Mouse (Mus musculus): ENCODE data around the gene Trp53. TPM values are rescaled to one million over a fixed set of nuclear protein-coding genes. Genes with fewer than 3 reads are reported as not detected.
A peak's percentile ranks its signal among the peaks of the same experiment; 100 is the strongest.
"Not testable (repeated sequence)": the region's sequence is repeated elsewhere in the genome, so short reads cannot be mapped to it uniquely, and the experiment has no call there.

Trp53 gene
- polyA plus RNA-seq, 1 experiment from 2014 or later: 219 TPM

DNA sequence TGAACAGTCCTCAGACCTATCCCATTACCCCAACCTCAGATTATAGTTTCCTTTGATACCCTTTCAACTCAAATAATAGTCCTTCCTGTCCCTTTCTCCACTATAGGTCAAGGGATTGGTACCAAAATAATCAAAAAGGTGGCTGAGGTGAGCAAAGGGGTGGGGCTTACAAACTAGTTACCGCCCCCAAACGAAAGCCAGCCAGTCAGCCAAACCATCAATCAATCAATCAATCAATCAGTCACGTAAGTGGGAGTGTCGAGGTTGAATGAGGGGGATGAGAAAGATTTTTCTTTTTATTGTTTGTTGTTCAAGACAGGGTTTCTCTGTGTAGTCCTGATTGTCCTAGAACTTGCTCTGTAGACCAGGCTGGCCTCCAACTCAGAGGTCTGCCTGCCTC, 42.8 kb downstream of the Trp53 start:
- peak overlapping the region; percentile 67 for H3K4me3 ChIP-seq
- H3K27ac ChIP-seq (replicated peaks): no peak overlapping the region; the same call in 1 of the 2 replicates
- no peaks in the 10 kb centered on the region for H3K27me3 ChIP-seq (replicated peaks; ENCODE audit: low read depth, poor library complexity, severe bottlenecking)

DNA sequence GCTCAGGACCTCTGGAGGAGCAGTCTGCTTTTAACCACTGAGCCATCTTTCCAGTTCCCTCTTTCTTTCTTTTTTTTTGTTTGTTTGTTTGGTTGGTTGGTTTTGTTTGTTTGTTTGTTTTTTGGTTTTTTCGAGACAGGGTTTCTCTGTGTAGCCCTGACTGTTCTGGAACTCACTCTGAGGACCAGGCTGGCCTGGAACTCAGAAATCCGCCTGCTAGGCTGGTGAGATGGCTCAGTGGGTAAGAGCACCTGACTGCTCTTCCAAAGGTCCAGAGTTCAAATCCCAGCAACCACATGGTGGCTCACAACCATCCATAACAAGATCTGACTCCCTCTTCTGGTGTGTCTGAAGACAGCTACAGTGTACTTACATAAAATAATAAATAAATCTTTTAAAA, 44.2 kb downstream of the Trp53 start:
- not testable (repeated sequence) for H3K36me3 ChIP-seq (replicated peaks); DNase-seq (ENCODE audit: low spot score); H3K4me3 ChIP-seq; H3K9me3 ChIP-seq; H3K27me3 ChIP-seq (replicated peaks; ENCODE audit: low read depth, poor library complexity, severe bottlenecking); H3K27ac ChIP-seq (replicated peaks)
- 84% methylated on average over 2 of the region's 2 CpGs for WGBS
- H3K4me1 ChIP-seq: peaks cover 18% of the 10 kb centered on the region

More for the DNA sequence above, 42.8 kb downstream of the Trp53 start:
- Histone ChIP-seq H3K9me3 (no peaks in the 10 kb centered on the region), H3K4me1 (peaks cover 18% of the 10 kb centered on the region), H3K36me3 (replicated peaks) (no peaks in the 10 kb centered on the region)
- no peak for DNase-seq (ENCODE audit: low spot score)
- WGBS: 66% methylated on average over 4 of the region's 4 CpGs

DNA sequence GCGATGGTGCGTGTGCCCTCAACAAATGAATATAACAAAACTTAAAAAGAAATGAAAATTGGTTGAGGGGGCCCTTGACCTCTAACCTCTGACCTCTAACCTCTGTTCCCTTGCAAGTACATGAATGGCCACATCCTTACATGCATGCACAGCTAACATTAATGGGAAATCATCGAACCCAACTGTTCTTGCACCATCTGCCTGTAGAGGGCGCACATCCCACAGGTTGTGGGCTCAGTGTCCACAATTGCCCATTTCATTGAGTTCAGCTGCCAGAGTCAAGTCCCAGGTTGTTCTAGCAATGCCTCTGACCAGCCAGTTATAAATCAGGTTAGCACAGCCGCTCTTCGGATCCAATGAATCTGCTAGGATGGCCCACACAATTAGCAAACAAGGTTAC, 48.1 kb downstream of the Trp53 start:
- Histone ChIP-seq H3K27ac (replicated peaks) (no peak overlapping the region), H3K4me3 (no peak overlapping the region), H3K4me1 (peaks cover 7% of the 10 kb centered on the region; the same call in 1 of the 2 replicates), H3K27me3 (replicated peaks; ENCODE audit: low read depth, poor library complexity, severe bottlenecking) (no peaks in the 10 kb centered on the region), H3K36me3 (replicated peaks) (0 out of 2 replicates have a peak, but pooled peaks cover 4% of the 10 kb centered on the region), H3K9me3 (no peaks in the 10 kb centered on the region)
- DNase-seq (ENCODE audit: low spot score): peak; percentile 85
- 35% methylated on average over 6 of the region's 6 CpGs for WGBS

DNA sequence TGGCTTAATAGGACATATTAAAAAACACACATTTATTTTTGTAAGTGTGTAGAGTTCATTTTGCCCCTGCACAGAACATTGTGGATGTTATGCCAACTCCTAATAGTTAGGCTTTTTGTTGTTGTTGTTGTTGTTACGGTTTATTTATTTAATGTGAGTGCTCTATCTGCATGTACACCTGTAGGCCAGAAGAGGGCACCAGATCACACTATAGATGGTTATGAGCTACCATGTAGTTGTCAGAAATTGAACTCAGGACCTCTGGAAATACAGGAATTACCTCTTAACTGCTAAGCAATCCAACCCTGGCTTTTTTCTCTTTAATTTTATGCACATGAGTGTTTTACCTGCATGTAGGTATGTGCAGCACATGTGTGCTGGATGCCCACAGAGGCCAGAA, 49.6 kb downstream of the Trp53 start:
- H3K4me3 ChIP-seq: no peak overlapping the region
- no peaks in the 10 kb centered on the region for H3K27me3 ChIP-seq (replicated peaks; ENCODE audit: low read depth, poor library complexity, severe bottlenecking)
- WGBS: 68% methylated on average over 1 of the region's 1 CpGs
- peaks cover 7% of the 10 kb centered on the region for H3K36me3 ChIP-seq (replicated peaks)
- no peaks in the 10 kb centered on the region for H3K9me3 ChIP-seq
- H3K4me1 ChIP-seq: peaks cover 19% of the 10 kb centered on the region
- no peak for DNase-seq (ENCODE audit: low spot score)
- H3K27ac ChIP-seq (replicated peaks): no peak overlapping the region

DNA sequence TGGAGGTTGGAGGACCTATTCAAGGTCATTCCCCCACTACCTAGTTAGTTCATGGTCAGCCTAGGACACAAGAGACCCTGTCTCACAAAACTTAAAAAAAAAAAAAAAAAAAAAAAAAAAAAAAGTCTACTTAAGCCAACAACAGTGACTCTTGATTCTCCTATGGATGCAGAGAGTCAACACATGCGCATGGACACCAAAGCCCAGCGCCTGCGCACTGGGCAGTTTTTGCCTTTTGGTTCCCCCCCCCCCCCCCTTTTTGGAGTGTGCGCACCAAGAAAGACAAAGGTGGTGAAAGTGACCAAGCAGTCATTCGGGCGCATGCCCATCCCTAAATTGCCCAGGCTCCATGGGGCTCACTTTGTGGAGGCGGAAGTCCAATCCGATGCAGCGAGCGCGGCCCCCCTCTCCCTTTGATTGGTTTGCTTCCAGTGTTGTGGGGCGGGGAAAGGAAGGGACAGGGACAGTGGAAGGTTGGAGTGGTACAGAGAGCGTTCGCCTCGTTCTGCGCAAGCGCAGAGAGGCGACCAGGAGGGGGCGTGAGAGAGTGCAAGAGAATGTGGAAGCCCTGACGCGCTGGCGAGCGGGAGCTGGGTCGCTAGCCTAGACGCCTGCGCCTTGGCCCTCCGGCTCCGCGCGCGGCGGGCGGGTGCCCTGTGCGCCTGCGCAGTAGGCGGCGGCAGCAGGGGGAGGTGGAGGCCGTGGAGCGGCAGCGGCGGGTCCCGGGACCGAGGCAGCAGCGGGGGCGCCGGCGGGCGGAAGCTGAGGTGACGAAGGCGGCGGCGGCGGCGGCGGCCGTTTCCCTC, 52.3 kb downstream of the Trp53 start, which contains the start of gene Fxr2:
Gene Fxr2, plus strand, starts transcription at position 707 of the 806 bp plus-strand sequence.
- Histone ChIP-seq H3K27me3 (replicated peaks; ENCODE audit: low read depth, poor library complexity, severe bottlenecking) (no peaks in the 10 kb centered on the region), H3K4me1 (peaks cover 28% of the 10 kb centered on the region)
- WGBS: under 1% methylated on average over 55 of the region's 56 CpGs

DNA sequence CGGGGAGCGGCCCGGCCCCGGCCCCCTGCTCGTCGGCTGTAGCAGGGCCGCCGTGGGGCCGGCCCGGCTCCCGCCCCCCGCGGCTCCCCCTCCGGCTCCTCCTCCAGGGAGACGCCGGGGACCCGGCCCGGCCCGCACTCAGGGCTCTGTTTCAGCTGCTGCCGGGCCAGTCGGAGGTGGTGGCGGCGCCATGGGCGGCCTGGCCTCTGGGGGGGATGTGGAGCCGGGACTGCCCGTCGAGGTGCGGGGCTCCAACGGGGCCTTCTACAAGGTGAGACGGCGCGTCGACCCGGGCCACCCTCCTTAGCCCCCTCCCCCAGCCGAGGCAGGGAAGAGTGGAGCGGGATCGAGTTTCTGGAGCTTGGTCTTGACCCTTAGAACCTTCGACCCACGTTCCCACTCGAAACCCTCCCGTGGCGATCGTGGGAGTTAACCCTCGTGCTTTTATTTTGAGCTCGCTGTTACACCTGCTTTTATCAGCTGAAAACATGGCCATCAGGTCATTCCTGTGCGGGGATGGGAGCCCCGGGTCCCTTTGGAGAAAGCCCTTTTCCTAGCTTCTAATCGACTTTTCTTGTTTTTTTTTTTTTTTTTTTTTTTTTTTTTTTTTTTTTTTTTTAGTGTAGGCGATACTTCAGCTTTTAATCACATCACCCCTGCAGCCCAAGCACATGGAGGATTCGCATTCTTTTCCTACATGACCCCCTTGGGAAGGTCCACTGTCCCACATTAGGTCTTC, 53.1 kb downstream of the Trp53 start:
- H3K4me1 ChIP-seq: peaks cover 28% of the 10 kb centered on the region
- peaks cover 40% of the 10 kb centered on the region for H3K36me3 ChIP-seq (replicated peaks)
- peak overlapping the region; percentile 99 for H3K4me3 ChIP-seq
- H3K27ac ChIP-seq (replicated peaks): peak overlapping the region; percentile 98
- H3K27me3 ChIP-seq (replicated peaks; ENCODE audit: low read depth, poor library complexity, severe bottlenecking): no peaks in the 10 kb centered on the region
- DNase-seq (ENCODE audit: low spot score): no peak
- under 1% methylated on average over 50 of the region's 50 CpGs for WGBS
- H3K9me3 ChIP-seq: no peaks in the 10 kb centered on the region

More for the DNA sequence above, 52.3 kb downstream of the Trp53 start, which contains the start of gene Fxr2:
- peak within 1 kb of the TSS; percentile 99 for H3K4me3 ChIP-seq
- DNase-seq (ENCODE audit: low spot score): peak; percentile 100
- no peaks in the 10 kb centered on the region for H3K9me3 ChIP-seq
- peak within 1 kb of the TSS; percentile 98 for H3K27ac ChIP-seq (replicated peaks)
- H3K36me3 ChIP-seq (replicated peaks): peaks cover 32% of the 10 kb centered on the region

DNA sequence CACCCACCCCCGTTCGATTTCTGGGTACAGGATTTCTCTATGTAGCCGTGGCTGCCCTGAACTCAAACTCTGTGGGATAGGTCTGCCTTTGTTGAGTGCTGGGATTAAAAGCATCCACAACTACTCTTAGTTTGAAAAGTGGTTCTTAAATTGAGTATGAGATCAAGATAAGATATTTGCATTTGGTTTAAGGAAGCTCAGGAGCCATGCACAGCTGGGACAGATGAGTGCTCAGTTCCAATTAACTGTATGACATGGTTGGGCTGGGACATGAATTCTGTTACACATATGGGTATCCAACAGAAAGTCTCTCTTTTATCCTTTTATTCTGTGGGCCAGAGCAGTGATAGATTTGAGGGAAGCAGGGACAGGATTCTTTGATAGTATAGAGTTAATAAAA, 55.3 kb downstream of the Trp53 start:
- Histone ChIP-seq H3K4me3 (peak overlapping the region; percentile 21; the same call in 1 of the 2 replicates), H3K4me1 (peaks cover 28% of the 10 kb centered on the region), H3K9me3 (no peaks in the 10 kb centered on the region), H3K27ac (replicated peaks) (no peak overlapping the region), H3K36me3 (replicated peaks) (peaks cover 62% of the 10 kb centered on the region), H3K27me3 (replicated peaks; ENCODE audit: low read depth, poor library complexity, severe bottlenecking) (no peaks in the 10 kb centered on the region)
- DNase-seq (ENCODE audit: low spot score): no peak
- 94% methylated on average over 3 of the region's 3 CpGs for WGBS

MicroRNAs encoded within 50 kb of the gene (microRNA counts, 519-probe panel; counts per million panel counts)
- 3,508 counts per million, percentile 72 among the panel's probes with 10 or more counts for microRNA mmu-miR-467f

Small RNAs within 50 kb of the gene (microRNA-seq; reads per million reads assigned to microRNA genes)
- not detected for gene Mir467f

Other genes with a start within 250 kb of the Trp53 start
- gene Rnf227, start 239.9 kb upstream of the Trp53 start, polyA plus RNA-seq (2016; fragmentation: Nextera tagmentation; extraction: Ambion mirVana): 18.7 and 18.8 TPM in 2 replicates
- gene Chd3, start 211.0 kb upstream of the Trp53 start, polyA plus RNA-seq (2016; fragmentation: Nextera tagmentation; extraction: Ambion mirVana): 46.2 and 55.9 TPM in 2 replicates
- gene Naa38, start 184.9 kb upstream of the Trp53 start, polyA plus RNA-seq (2016; fragmentation: Nextera tagmentation; extraction: Ambion mirVana): 136 and 137 TPM in 2 replicates
- 49.3 and 50.2 TPM in 2 replicates for gene Cyb5d1, start 184.7 kb upstream of the Trp53 start, polyA plus RNA-seq (2016; fragmentation: Nextera tagmentation; extraction: Ambion mirVana)
- gene Tmem88, start 182.1 kb upstream of the Trp53 start, polyA plus RNA-seq (2016; fragmentation: Nextera tagmentation; extraction: Ambion mirVana): 19.8 and 23.1 TPM in 2 replicates
- 39.8 and 39.9 TPM in 2 replicates for gene Kdm6b, start 166.7 kb upstream of the Trp53 start, polyA plus RNA-seq (2016; fragmentation: Nextera tagmentation; extraction: Ambion mirVana)
- gene Dnah2, start 31.2 kb upstream of the Trp53 start, polyA plus RNA-seq (2016; fragmentation: Nextera tagmentation; extraction: Ambion mirVana): 1.3 and 1.4 TPM in 2 replicates
- gene Efnb3, start 20.2 kb upstream of the Trp53 start, polyA plus RNA-seq (2016; fragmentation: Nextera tagmentation; extraction: Ambion mirVana): 29.5 and 29.8 TPM in 2 replicates
- 41.6 and 43.5 TPM in 2 replicates for gene Wrap53, start 104 bp upstream of the Trp53 start, polyA plus RNA-seq (2016; fragmentation: Nextera tagmentation; extraction: Ambion mirVana)
- gene Atp1b2, start 25.6 kb downstream of the Trp53 start, polyA plus RNA-seq (2016; fragmentation: Nextera tagmentation; extraction: Ambion mirVana): 3.2 TPM in 2 replicates
- not detected in 2 replicates for gene Shbg, start 37.5 kb downstream of the Trp53 start, polyA plus RNA-seq (2016; fragmentation: Nextera tagmentation; extraction: Ambion mirVana)
- gene Sat2, start 41.7 kb downstream of the Trp53 start, polyA plus RNA-seq (2016; fragmentation: Nextera tagmentation; extraction: Ambion mirVana): 16.0 TPM in 2 replicates
- 45.2 and 45.5 TPM in 2 replicates for gene Fxr2, start 52.6 kb downstream of the Trp53 start, polyA plus RNA-seq (2016; fragmentation: Nextera tagmentation; extraction: Ambion mirVana)
- 0.17 TPM in 1 of 2 replicates, not detected in the other for gene Sox15, start 75.0 kb downstream of the Trp53 start, polyA plus RNA-seq (2016; fragmentation: Nextera tagmentation; extraction: Ambion mirVana)
- gene Mpdu1, start 82.3 kb downstream of the Trp53 start, polyA plus RNA-seq (2016; fragmentation: Nextera tagmentation; extraction: Ambion mirVana): 64.9 and 67.2 TPM in 2 replicates
- 5.3 and 7.3 TPM in 2 replicates for gene Cd68, start 85.8 kb downstream of the Trp53 start, polyA plus RNA-seq (2016; fragmentation: Nextera tagmentation; extraction: Ambion mirVana)
- gene Eif4a1, start 92.1 kb downstream of the Trp53 start, polyA plus RNA-seq (2016; fragmentation: Nextera tagmentation; extraction: Ambion mirVana): 780 and 781 TPM in 2 replicates
- 136 and 141 TPM in 2 replicates for gene Senp3, start 101.7 kb downstream of the Trp53 start, polyA plus RNA-seq (2016; fragmentation: Nextera tagmentation; extraction: Ambion mirVana)
- gene Tnfsf13, start 105.4 kb downstream of the Trp53 start, polyA plus RNA-seq (2016; fragmentation: Nextera tagmentation; extraction: Ambion mirVana): 0.15 TPM in 1 of 2 replicates, not detected in the other
- 1.2 and 2.2 TPM in 2 replicates for gene Tnfsf12, start 115.5 kb downstream of the Trp53 start, polyA plus RNA-seq (2016; fragmentation: Nextera tagmentation; extraction: Ambion mirVana)
- 0.88 and 1.3 TPM in 2 replicates for gene Tnfsfm13, start 115.7 kb downstream of the Trp53 start, polyA plus RNA-seq (2016; fragmentation: Nextera tagmentation; extraction: Ambion mirVana)
- gene Polr2a, start 178.3 kb downstream of the Trp53 start, polyA plus RNA-seq (2016; fragmentation: Nextera tagmentation; extraction: Ambion mirVana): 31.3 and 34.9 TPM in 2 replicates
- 0.12 TPM in 1 of 2 replicates, not detected in the other for gene Slc35g3, start 181.6 kb downstream of the Trp53 start, polyA plus RNA-seq (2016; fragmentation: Nextera tagmentation; extraction: Ambion mirVana)
- gene Zbtb4, start 185.6 kb downstream of the Trp53 start, polyA plus RNA-seq (2016; fragmentation: Nextera tagmentation; extraction: Ambion mirVana): 0.55 and 1.0 TPM in 2 replicates
- gene Chrnb1, start 215.6 kb downstream of the Trp53 start, polyA plus RNA-seq (2016; fragmentation: Nextera tagmentation; extraction: Ambion mirVana): 1.4 and 2.3 TPM in 2 replicates
- gene Fgf11, start 221.5 kb downstream of the Trp53 start, polyA plus RNA-seq (2016; fragmentation: Nextera tagmentation; extraction: Ambion mirVana): 0.91 and 0.93 TPM in 2 replicates
- gene Tmem102, start 225.3 kb downstream of the Trp53 start, polyA plus RNA-seq (2016; fragmentation: Nextera tagmentation; extraction: Ambion mirVana): 2.1 and 2.7 TPM in 2 replicates
- not detected in 2 replicates for gene Gm39566, start 234.9 kb downstream of the Trp53 start, polyA plus RNA-seq (2016; fragmentation: Nextera tagmentation; extraction: Ambion mirVana)
- not detected in 2 replicates for gene Spem2, start 238.1 kb downstream of the Trp53 start, polyA plus RNA-seq (2016; fragmentation: Nextera tagmentation; extraction: Ambion mirVana)
- gene Spem1, start 241.8 kb downstream of the Trp53 start, polyA plus RNA-seq (2016; fragmentation: Nextera tagmentation; extraction: Ambion mirVana): 0.14 TPM in 1 of 2 replicates, not detected in the other